Mouse (Mus musculus): Measurements from ENCODE around the gene Cbx7.
"Not testable (repeated sequence)": the region's sequence is repeated elsewhere in the genome, so short reads cannot be mapped to it uniquely, and the experiment has no call there.

Cbx7 gene

DNA sequence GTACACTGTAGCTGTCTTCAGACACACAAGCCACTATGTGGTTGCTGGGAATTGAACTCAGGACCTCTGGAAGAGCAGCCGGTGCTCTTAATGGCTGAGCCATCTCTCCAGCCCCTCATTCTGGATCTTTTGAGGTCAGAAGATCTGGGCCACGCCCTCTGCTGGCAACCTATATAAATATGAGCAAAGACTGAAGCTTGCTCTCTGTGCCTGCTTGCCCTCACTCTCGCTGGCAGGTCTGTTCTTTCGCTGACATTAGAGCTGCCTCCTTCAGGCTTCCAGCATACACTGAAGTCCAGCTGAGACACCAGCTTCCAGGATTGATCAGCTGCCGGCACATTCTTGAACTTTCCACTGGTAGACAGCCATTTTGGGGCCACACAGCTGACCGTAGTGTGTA, 23.2 kb downstream of the Cbx7 start:
- no peak for DNase-seq (ENCODE audit: low spot score in 2 of 2)

DNA sequence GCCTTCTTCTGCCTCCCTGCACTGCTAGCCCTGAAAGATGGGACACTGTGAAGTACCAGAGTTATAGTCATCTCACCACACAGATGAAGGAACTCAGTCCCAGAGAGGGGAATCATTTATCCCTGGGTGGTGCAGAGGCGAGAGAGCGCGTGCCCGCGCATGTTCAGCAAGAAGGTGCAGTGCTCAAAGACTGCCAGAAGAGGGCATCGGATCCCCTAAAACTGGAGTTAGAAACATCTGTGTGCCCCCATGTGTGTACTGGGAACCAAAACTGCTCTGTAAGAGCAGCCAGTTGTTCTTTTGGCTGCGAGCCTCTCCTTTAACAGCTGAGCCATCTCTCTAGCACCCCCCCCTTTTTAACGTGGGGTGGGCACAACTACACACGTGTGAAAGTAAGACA, 24.1 kb downstream of the Cbx7 start:
- no peak for DNase-seq (ENCODE audit: low spot score in 2 of 2)

DNA sequence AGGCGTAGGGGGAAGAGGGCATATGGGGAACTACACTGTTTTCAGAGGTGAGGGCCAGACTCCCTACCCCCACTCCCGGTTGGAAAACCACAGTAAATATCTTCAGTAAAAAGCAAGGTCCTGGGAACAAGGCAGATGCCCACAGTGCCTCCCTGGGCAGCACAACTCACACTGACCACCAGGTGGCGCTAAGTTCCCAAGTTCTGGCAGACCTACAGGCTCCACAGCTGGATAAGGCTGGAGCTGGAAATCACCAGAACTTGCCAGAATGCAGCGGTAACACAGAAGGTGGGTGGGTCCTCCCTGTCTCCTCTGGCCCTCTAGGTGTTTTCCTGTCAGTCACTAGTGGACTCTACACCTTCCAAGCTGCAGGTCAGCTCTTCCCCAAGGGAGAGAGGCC, 24.9 kb downstream of the Cbx7 start:
- DNase-seq (ENCODE audit: low spot score in 2 of 2), result peak; percentile 82 to 88

DNA sequence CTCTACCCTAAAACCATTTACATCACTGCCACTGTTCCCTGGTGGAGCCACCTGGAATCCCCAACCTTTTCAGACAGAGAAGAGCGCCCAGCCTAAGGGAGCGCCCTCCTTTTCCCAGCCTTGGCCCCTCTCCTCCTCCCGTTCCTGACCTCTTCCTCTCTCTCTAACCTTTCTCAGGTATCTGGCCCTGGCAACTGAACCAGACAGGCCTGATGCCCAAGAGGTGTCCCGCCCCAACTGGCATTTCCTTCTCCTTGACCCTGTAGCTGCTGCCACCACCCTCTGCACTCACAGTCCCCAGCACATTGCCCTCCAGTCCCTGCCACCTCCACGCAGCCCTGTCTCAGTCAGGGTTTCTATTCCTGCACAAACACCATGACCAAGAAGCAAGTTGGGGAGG, 26.0 kb downstream of the Cbx7 start:
- DNase-seq (ENCODE audit: low spot score in 2 of 2), result no peak

DNA sequence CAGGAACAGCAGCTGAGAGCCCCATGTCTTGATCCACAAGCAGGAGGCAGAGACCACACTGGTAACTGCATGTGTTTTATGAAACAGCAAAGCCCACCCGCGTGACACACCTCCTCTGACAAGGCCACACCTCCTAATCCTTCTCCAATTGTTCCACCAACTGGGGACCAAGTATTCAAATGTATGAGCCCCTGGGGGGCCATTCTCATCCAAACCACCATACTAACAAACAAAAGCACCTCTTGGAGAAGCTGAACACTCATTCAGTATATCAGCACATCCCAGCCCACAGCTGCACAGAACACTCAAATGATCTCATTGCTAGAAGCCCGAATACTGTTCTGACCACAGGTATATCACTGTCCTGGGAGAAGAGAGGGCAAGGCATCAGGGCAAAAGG, 27.3 kb downstream of the Cbx7 start:
- DNase-seq (ENCODE audit: low spot score in 2 of 2), result no peak

DNA sequence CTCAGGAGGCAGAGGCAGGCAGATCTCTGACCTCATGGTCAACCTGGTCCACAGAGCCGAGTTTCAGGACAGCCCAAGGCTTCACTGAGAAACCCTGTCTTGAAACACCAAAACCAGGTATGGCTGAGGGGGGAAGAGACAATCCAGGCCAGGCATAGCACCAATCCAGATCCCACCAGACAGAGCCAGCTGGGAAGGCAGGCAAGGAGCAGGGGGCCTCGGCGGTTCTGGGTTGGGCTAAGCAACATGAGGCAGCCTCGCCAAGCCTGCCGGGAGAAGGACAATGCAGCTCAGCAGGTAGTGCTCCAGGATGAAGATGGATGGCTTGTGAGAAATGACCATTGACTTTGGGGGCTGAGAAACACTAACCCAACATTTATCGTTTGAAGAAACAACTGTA, 28.4 kb downstream of the Cbx7 start:
- DNase-seq (ENCODE audit: low spot score in 2 of 2), result no peak

DNA sequence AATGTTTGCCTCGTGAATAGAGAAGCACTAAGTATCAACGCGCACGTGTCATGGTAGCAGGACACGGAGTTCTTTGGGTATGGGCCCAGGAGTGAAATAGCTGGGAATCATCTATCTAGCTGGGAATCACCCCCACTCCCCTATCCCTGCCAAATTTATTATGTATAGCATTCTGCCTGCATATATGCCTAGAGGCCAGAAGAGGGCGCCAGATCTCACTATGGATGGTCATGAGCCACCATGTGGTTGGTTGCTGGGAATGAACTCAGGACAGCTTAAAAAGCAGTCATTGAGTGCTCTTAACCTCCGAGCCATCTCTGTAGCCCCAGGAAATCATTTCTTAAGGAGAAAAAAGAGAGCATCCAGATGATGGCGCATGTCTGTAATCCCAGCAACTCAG, 30.0 kb downstream of the Cbx7 start:
- no peak for DNase-seq (ENCODE audit: low spot score in 2 of 2)

DNA sequence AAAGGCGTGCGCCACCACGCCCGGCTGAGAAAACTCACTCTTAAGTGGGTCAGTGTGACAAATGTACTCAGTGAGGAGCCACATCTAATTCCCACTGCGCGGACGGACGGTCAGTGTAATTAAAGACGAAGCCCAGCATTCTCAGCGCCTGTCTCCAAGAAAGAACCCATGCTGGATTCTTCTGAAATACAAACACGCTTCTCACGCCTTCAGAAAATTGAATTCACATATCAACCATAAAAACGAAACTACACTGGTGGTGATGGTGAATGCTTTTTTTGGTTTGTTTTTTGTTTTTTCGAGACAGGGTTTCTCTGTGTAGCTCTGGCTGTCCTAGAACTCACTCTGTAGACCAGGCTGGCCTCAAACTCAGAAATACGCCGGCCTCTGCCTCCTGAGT, 31.0 kb downstream of the Cbx7 start:
- DNase-seq (ENCODE audit: low spot score in 2 of 2), result no peak

DNA sequence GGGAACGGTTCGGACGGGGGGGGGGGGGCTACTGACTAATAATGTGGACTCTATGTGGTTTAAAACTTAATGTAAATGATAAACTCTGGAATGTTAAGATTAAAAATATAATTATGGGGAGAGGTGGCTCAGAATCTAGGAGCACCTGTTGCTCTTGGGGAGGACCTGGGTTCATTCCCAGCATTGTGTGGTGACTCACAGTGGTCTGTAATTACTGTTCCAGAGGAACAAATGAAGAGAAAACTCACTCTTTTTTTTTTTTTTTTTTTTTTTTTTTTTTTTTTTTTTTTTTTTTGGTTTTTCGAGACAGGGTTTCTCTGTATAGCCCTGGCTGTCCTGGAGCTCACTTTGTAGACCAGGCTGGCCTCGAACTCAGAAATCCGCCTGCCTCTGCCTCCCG, 31.4 kb downstream of the Cbx7 start:
- not testable (repeated sequence) for DNase-seq (ENCODE audit: low spot score in 2 of 2)

DNA sequence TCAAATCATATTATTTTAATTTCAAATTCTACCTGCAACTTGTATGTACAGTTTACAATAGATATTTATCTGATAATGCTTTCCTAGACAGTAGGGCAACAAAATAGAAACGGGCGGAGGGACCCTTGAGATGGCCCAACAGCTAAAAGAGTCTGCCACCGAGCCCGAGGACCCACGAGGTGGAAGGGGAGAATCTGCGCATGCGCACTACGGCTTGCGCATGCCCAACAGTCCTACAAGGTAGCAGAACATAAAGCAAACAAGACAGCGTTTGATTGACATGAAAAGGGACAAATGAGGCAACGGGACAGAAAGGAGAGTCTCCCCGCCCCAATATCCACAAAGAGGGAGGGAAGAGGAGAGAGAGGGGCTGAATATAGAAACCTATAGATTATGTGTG, 31.9 kb downstream of the Cbx7 start:
- no peak for DNase-seq (ENCODE audit: low spot score in 2 of 2)

DNA sequence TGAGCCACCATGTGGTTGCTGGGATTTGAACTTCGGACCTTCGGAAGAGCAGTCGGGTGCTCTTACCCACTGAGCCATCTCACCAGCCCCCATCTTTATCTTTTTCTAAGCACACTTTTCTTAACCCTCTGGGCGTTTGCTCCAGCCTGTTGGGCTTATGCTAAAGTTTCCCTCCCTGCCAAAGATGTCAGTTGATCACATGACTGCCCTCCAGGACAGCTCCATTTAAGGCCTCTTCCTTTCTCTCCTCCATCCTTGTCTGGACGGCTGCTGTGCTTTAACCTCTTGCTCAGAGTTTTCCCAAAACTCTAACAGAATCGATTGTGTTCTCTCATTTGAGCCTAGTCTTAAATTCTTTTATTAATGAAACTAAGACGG, 34.6 kb downstream of the Cbx7 start:
- no peak for DNase-seq (ENCODE audit: low spot score in 2 of 2)

DNA sequence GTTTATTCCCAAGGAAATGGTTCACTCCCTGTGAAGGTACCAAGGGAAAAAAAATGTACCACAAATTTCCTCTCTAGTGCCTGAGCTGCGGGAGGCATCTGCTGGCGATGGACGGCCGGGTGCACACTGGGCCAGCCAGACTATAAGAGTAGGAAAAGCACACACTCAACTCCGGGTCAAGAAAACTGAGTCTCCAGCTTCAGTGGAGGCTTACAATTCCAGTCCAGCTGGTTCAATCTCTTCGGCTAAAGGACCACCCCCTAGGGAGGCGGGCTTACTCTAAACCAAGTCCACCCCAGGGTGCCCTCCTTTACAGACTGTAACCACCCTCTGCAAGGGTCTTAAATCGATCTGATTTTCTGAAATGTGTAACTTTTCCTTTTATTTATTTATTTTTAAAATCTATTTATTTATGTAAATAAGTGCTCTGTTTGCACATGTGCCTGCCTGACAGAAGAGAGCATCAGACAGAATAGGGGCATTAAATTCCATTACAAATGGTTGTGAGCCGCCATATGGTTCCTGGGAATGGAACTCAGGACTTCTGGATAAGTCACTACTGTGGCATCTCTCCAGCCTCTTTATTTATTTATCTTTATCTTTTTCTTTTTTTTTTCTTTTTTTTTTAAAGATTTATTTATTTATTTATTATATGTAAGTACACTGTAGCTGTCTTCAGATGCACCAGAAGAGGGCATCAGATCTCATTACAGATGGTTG, 35.1 kb downstream of the Cbx7 start:
- DNase-seq (ENCODE audit: low spot score in 2 of 2), result no peak

DNA sequence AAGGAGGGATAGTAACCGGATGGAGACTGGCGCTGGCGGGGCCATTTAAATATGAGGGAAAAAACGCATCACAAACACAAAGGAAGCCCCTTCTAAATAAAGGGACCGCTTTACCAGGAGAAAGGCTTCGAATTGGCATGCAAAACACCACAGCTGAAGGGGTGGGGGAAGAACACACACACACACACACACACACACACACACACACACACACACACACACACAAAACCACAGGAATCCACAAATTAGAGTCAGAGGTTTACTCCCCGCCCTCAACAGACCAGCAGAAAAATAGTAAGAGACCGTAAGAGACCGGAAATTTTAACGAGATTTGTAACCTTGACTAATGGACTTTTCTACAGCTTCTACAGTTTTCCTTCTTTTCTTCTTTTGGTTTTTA, 36.1 kb downstream of the Cbx7 start:
- no peak for DNase-seq (ENCODE audit: low spot score in 2 of 2)

DNA sequence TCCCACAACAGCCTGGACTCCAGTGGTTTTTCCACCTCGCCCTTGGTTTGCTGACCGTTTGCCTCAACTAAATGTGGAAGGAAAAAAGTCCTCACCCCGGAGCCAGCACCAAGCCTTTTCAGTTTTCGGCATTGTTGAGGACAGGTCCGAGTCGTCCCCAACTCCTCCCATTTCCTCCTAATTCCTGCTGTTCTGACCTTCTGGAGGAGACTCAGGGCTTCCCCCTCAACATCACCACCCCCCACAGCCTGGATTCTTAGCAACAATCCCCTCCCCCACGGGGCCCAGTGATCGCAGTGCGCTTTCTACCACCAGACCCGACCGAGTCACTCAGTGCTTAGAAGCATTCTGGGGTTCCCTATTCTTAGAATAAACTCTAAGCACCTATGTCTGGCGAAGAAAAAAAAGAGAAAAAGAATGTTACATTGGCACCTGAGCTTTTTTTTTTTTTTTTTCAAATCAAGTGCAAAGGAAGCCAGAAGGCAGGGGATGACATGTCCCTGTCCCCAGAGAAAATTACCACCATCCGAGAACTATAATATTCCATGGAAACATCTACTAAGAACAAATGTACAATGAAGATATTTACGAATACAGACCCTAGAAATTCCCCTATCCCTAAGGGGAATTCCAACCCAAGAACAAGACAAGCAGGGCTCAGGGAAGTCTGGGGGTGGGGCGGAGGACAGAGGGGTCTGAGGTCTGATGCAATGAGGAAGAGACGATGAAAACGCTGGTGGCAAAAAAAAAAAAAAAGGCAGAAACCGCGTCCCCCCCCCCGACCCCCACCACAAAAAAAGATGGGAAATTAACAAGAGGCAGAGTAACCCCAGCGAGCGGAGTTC, 37.0 kb downstream of the Cbx7 start:
- DNase-seq (ENCODE audit: low spot score in 2 of 2), result no peak

DNA sequence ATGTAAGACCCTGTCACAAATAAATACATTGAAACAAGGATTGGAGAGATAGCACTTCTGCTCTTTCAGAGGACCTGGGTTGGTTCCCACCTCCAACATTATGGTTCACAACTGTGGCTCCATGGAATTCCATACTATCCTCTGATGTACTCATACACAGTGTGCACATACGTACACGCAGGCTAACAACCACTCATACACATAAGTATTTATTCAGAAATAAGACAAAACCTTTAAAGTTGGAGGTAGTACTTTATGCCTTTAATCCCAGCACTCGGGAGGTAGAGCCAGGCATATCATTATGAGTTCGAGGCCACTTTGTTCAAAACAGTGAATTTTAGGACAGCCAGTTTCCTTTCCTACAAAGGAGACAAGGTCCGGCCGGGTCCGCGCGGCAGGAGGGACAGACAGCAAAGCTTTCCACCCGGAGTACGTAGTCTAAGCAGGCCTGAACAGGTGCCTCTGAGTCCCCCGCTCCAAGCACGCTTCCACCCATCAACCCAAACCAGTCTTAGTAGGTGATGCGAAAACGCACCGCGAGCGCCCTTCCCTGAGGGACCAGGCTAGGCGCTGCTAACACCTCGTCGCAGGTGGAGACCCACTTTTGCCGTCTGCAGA, 37.8 kb downstream of the Cbx7 start:
- DNase-seq (ENCODE audit: low spot score in 2 of 2), result no peak

DNA sequence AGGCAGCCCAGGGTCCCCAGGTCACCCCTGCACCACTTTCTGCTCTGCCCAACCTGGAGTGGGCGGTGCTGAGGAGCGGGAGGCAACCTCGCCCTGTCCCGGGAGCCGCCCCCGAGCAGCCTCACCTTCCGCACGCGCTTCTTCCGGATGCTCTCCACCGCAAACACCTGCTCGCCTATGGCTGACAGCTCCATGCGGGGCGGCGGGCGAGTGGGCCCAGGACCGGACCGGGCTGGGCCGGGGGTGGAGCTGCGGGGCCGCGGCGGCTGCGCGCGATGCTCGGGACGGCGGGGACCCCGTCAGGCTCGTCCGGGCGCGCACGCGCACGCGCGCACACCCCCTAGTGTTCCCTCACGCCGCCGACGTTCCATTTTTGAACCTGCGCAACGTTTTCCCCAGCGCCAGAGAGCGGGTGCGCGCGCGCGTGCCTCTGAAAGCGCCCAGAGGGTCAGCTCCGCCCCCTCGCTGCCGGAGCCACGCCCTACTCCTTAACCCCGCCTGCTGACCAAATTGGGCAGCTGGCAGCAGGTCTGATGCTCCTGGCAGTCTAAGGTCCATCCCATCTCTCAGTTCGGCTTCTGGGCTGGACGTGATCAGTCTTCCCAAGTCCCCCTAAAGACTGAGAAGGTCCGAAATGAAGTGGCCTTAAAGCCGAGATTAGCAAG, 38.5 kb downstream of the Cbx7 start:
- DNase-seq (ENCODE audit: low spot score in 2 of 2), result peak; percentile 92 to 94

DNA sequence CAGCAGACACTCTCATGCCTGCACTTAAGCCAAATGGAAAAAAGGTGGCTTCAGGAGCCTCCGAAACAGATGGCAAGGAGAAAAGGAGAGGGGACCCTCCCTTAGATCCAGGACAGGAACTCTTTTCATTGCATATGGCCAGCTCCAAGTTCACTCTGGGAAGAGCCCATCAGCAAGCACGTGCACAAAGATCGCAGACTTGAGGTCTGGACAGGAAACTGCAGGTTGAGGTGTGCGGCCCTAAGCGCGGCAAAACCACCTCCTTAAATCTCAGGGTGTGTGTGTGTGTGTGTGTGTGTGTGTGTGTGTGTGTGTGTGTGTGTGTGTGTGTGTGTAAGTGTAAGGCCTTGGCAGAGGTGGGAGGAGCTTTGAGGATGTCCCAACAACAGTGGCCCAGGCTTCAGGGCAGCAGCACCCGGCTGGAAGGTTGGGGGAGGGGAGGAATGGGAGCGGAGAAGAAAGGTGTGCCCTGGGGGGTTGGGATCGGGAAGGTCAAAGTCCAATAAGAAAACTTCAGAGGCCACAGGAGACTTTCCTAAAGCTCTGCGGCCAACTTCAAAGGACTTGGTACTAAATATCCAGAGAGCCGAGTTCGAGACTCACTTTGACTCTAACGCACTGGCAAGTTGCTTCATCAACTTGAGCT, 39.3 kb downstream of the Cbx7 start:
- DNase-seq (ENCODE audit: low spot score in 2 of 2), result no peak

DNA sequence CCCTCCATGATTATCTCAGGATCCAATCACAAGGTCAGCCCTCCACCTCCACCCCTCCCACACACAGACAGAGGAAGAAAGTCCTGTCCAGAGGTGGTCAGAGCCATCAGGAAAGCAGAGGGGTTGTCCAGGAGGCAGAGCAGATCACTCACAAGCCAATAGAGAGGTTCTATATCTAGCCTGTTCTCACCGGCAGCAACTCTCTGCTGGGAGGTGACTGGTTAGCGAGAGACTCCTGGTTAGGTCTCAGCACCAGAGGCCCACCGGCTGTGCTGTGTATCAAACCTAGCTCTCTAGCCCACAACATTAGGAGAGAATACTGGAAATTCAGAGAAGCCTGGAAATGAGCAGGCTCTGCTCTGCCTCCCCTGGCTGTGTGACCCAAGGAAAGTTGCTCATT, 41.2 kb downstream of the Cbx7 start:
- DNase-seq (ENCODE audit: low spot score in 2 of 2), result no peak

DNA sequence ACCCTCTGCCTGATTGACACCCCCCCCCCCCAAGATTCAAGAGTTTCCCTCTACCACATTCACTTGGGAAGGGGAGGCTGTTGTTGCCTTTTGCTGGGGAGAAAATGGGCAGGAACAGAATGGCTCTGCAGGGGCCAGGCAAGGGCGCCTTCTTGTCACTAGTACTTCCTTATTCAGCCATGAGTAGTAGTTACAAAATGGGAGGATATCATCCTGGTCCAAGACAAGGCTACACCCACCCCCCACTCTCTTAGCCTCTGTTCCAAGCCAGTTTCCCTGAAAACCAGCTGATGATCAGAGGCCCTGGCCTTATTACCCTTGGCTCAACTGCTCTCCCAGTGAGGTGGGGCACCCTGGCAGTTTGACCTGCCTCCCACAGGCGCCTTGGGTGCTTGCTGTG, 42.2 kb downstream of the Cbx7 start:
- DNase-seq (ENCODE audit: low spot score in 2 of 2), result no peak

DNA sequence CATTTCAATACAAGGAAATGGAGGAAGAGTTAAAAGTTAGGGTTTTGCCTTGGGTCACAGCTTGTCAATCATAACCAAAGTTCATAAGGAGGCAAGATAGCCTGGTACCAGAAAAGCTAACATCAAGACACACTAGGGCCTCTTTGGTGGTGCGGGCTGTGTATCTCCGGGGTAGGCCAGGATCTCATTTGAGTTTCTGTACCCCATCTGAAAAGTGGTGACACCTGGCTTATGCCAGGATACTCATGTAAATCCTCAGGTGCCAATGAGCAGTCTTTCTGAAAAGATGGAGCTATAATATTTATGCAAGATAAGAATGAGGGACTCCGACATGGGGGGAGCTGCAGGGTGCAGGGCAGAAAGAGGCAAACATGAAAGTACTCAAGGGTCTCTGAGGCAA, 42.6 kb downstream of the Cbx7 start:
- DNase-seq (ENCODE audit: low spot score in 2 of 2), result no peak

DNA sequence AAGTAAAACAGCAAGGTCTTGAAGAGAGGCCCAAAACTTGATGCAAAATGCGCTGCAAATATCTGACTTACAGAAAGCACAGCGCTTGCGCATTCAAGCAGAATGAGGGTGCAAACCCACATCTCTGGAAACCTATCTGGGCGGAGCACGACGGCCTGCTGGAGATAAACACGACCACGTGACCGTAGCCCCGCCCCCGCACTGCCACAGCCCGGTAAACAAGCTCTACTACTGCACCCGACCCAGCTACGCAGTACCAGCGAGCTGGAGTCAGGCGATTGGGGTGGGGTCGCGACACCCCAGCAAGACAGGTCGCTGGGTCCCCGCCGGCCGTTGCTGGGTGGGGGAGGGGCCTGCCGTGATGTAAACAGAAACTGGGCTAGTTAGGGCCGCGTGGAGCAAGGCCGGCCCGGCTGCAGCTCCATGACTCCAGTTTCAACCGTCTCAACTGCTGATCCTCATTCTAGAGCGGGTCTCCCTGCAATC, 43.2 kb downstream of the Cbx7 start:
- DNase-seq (ENCODE audit: low spot score in 2 of 2), result peak; percentile 97

Measured in urinary bladder, postnatal 36 days (tissue).